Mouse (Mus musculus) ES-Bruce4 (cell line): ENCODE data around the gene Syce2.
"Not testable (repeated sequence)": the region's sequence is repeated elsewhere in the genome, so short reads cannot be mapped to it uniquely, and the experiment has no call there.

Experiments
- CTCF ChIP-seq: IDR thresholded peaks from one replicate; pipeline ENCODE4 v1.8.1; 2011; ENCODE audit warnings: low read depth, low read length
- EP300 ChIP-seq: IDR thresholded peaks from 2 replicates; pipeline ENCODE4 v1.6.1; 2011; ENCODE audit warnings: low read depth, low read length; ENCODE audit not compliant: insufficient read depth

GRCm38 (mm10) chr8:84907979-84908378 lies 36.1 kb downstream of the Syce2 start:
- not testable (repeated sequence) for TF ChIP-seq EP300, CTCF
